Mouse (Mus musculus): Measurements from ENCODE around the gene Igf1r. TPM values are rescaled to one million over a fixed set of nuclear protein-coding genes. Genes with fewer than 3 reads are reported as not detected.

Igf1r gene
- polyA plus RNA-seq, 1 experiment from 2014 or later: 6.8 TPM

DNA sequence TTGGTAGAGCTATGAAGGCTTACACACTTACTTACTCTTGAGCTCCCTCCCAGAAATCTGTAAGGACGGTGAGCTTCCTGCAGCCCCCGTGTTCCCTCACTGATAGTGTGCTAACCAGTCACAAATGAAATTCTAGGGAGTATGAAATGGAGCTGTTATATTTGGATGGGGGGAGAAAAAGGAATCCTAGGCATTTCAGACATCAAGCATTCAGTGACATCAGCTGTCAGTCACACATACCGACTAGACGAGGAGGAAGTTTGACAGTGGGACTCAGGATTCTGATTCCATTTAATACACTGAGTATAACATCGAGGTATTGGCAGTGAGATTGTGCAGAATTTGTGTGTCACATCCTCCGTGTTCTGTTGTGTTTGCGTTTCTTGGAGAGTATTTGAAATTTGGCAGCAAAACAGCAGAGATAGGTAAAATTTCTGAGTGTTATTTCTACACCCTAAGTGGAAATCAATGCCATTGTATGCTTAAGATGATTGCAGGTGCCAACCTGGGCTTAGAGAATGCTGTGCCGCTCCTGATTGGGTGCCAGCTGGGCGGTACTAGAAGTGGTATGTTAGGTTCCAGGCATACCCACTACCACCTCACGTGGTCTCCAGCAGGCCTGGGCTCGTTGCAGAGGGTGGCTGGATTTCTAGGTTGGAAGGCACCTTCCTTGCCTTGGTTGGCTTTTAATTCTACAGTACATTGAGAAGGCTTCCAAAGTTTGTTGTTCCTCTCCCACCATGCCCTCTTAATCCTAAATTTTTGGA, 187.6 kb downstream of the Igf1r start:
- 56% methylated on average over 11 of the region's 11 CpGs for WGBS

DNA sequence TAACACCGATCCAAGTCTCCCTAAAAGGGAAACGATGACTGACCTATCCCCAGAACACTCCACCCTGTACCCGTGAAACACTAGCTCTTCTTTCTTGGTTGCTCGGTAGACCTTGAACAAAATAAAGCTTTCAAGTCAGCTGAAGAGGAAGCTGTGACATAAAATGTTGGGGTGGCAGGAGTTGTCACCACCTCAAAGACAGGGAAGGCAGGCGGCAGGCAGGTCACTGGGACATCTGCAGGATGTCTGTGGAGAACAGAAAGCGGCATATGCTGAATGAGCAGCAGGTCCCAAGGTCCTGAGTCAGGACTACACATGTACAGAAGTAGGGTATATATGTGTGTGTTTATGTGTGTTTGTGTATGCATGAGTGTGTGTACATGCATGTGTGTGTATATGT, 191.6 kb downstream of the Igf1r start:
- ATAC-seq (ENCODE audit: low FRiP score, low TSS enrichment) (no peak), DNase-seq (ENCODE audit: low spot score) (no peak)
- Histone ChIP-seq H3K4me2 (replicated peaks; ENCODE audit: low read depth) (no peak overlapping the region), H3K36me3 (ENCODE audit: control insufficient read depth, insufficient read depth, low read length) (no peaks in the 10 kb centered on the region), H3K27me3 (ENCODE audit: control insufficient read depth, insufficient read depth, low read length) (no peaks in the 10 kb centered on the region), H3K9ac (ENCODE audit: low read length) (no peak overlapping the region), H3K4me1 (replicated peaks; ENCODE audit: control insufficient read depth, insufficient read depth) (no peaks in the 10 kb centered on the region), H3K27ac (replicated peaks) (no peak overlapping the region), H3K4me3 (ENCODE audit: low read depth, low read length) (no peak overlapping the region), H3K9me3 (ENCODE audit: control insufficient read depth, low read length) (no peaks in the 10 kb centered on the region)
- 75% methylated on average over 6 of the region's 6 CpGs for WGBS
- no peak for TF ChIP-seq EP300 (optimal IDR thresholded peaks at IDR 0.05)
- no peak for TF ChIP-seq CTCF (IDR thresholded peaks at IDR 0.05; ENCODE audit: low read depth)

More for the DNA sequence above, 187.6 kb downstream of the Igf1r start:
- no peak for TF ChIP-seq CTCF (IDR thresholded peaks at IDR 0.05; ENCODE audit: low read depth)
- no peak for TF ChIP-seq EP300 (optimal IDR thresholded peaks at IDR 0.05)
- Histone ChIP-seq H3K9ac (ENCODE audit: low read length) (no peak overlapping the region), H3K9me3 (ENCODE audit: control insufficient read depth, low read length) (no peaks in the 10 kb centered on the region), H3K4me3 (ENCODE audit: low read depth, low read length) (no peak overlapping the region), H3K27me3 (ENCODE audit: control insufficient read depth, insufficient read depth, low read length) (no peaks in the 10 kb centered on the region), H3K4me1 (replicated peaks; ENCODE audit: control insufficient read depth, insufficient read depth) (no peaks in the 10 kb centered on the region), H3K36me3 (ENCODE audit: control insufficient read depth, insufficient read depth, low read length) (no peaks in the 10 kb centered on the region), H3K4me2 (replicated peaks; ENCODE audit: low read depth) (no peak overlapping the region), H3K27ac (replicated peaks) (no peak overlapping the region)
- peak; percentile 51; the same call in 1 of the 2 replicates for ATAC-seq (ENCODE audit: low FRiP score, low TSS enrichment)
- DNase-seq (ENCODE audit: low spot score): no peak

DNA sequence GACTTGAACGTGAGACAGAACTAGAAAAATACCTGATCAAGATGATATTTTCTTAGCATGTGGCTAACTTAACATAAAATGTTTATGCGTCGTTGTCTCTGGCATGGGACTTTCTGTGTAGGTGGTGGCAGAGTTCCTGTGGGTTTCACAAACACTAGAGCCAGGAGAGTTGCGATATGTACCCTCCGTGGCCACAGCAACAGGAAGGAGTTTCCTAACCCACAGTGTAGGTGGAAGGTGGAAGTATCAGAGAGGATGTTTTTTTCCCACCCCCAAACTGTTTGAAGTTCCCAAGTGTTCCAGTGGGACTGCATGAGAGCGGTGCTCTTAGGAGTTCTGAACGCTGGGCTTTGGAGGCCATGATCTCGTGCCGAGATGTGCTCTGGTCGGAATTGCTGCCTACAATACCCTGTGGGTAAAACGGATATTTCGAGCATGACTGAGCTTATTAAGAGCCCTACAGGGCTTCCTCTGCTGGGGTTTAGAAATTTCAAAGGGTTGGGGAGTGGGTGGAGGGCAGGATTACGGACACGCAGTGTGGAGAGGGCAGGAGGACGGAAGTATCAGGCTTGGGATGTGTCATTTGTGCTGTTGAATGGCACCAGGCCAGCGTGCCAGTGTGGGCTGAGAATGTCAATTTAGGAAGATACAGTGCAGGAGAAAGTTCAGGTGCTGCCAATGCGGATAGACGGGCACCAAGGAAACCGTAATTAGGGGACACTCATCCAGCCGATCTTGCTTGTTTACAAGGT, 195.8 kb downstream of the Igf1r start:
- Histone ChIP-seq H3K4me1 (replicated peaks; ENCODE audit: control insufficient read depth, insufficient read depth) (peaks cover 3% of the 10 kb centered on the region; the same call in 1 of the 2 replicates), H3K27ac (replicated peaks) (no peak overlapping the region), H3K9ac (ENCODE audit: low read length) (no peak overlapping the region), H3K9me3 (ENCODE audit: control insufficient read depth, low read length) (no peaks in the 10 kb centered on the region), H3K36me3 (ENCODE audit: control insufficient read depth, insufficient read depth, low read length) (no peaks in the 10 kb centered on the region), H3K4me3 (ENCODE audit: low read depth, low read length) (no peak overlapping the region), H3K4me2 (replicated peaks; ENCODE audit: low read depth) (no peak overlapping the region), H3K27me3 (ENCODE audit: control insufficient read depth, insufficient read depth, low read length) (no peaks in the 10 kb centered on the region)
- no peak for ATAC-seq (ENCODE audit: low FRiP score, low TSS enrichment)
- TF ChIP-seq CTCF (IDR thresholded peaks at IDR 0.05; ENCODE audit: low read depth) (no peak), EP300 (optimal IDR thresholded peaks at IDR 0.05) (no peak)
- 73% methylated on average over 20 of the region's 20 CpGs for WGBS
- DNase-seq (ENCODE audit: low spot score): no peak

DNA sequence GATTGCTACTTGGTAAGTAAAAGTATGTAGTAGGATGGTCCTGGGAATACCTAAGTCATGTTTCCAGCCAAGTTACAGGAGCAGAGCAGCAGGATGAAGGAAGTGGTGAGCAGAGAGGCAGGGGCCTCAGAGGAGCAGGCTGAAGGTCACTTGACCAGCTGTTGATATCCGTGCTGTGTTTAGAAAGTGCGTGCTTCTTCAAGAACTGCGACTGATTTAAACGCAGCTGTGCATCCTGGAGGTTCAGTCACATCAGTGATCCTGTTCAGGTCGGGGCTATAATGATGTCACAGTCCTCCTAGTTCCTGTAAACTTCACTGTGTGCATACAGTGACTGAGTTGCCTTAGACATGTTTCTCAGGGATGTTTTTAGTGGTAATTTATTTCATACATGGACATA, 199.3 kb downstream of the Igf1r start:
- H3K36me3 ChIP-seq (ENCODE audit: control insufficient read depth, insufficient read depth, low read length): no peaks in the 10 kb centered on the region
- no peak overlapping the region for H3K4me2 ChIP-seq (replicated peaks; ENCODE audit: low read depth)
- no peak overlapping the region for H3K9ac ChIP-seq (ENCODE audit: low read length)
- no peaks in the 10 kb centered on the region for H3K27me3 ChIP-seq (ENCODE audit: control insufficient read depth, insufficient read depth, low read length)
- TF ChIP-seq EP300 (optimal IDR thresholded peaks at IDR 0.05) (no peak), CTCF (IDR thresholded peaks at IDR 0.05; ENCODE audit: low read depth) (no peak)
- ATAC-seq (ENCODE audit: low FRiP score, low TSS enrichment) (no peak), DNase-seq (ENCODE audit: low spot score) (no peak)
- 36% methylated on average over 5 of the region's 5 CpGs for WGBS
- H3K4me3 ChIP-seq (ENCODE audit: low read depth, low read length): no peak overlapping the region
- H3K27ac ChIP-seq (replicated peaks): no peak overlapping the region
- H3K4me1 ChIP-seq (replicated peaks; ENCODE audit: control insufficient read depth, insufficient read depth): peaks cover 3% of the 10 kb centered on the region; the same call in 1 of the 2 replicates
- no peaks in the 10 kb centered on the region for H3K9me3 ChIP-seq (ENCODE audit: control insufficient read depth, low read length)

DNA sequence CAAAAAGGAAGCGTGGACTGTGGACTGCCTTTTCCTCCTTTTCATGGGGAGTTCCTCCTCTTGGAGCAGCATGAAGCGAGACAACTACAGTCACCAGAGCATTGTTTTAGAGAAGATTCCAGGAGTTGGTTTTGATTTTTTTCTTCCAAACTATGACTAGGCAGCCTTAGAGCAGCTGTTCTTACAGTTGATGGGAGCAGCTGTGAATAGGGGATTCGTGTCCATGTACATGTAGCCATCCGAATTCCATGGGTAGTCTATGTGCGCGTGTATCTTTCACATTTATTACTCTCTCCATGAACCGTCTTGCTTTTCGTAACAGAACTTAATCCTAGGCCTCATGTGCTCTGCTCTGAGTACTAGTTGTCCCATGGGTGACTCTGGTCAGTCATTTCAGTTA, 199.8 kb downstream of the Igf1r start:
- Histone ChIP-seq H3K4me2 (replicated peaks; ENCODE audit: low read depth) (no peak overlapping the region), H3K9ac (ENCODE audit: low read length) (no peak overlapping the region), H3K27ac (replicated peaks) (peak overlapping the region; percentile 83), H3K27me3 (ENCODE audit: control insufficient read depth, insufficient read depth, low read length) (no peaks in the 10 kb centered on the region), H3K9me3 (ENCODE audit: control insufficient read depth, low read length) (no peaks in the 10 kb centered on the region), H3K4me3 (ENCODE audit: low read depth, low read length) (no peak overlapping the region), H3K4me1 (replicated peaks; ENCODE audit: control insufficient read depth, insufficient read depth) (peaks cover 3% of the 10 kb centered on the region; the same call in 1 of the 2 replicates), H3K36me3 (ENCODE audit: control insufficient read depth, insufficient read depth, low read length) (no peaks in the 10 kb centered on the region)
- TF ChIP-seq CTCF (IDR thresholded peaks at IDR 0.05; ENCODE audit: low read depth) (no peak), EP300 (optimal IDR thresholded peaks at IDR 0.05) (no peak)
- DNase-seq (ENCODE audit: low spot score): no peak
- ATAC-seq (ENCODE audit: low FRiP score, low TSS enrichment): no peak
- 77% methylated on average over 8 of the region's 8 CpGs for WGBS

DNA sequence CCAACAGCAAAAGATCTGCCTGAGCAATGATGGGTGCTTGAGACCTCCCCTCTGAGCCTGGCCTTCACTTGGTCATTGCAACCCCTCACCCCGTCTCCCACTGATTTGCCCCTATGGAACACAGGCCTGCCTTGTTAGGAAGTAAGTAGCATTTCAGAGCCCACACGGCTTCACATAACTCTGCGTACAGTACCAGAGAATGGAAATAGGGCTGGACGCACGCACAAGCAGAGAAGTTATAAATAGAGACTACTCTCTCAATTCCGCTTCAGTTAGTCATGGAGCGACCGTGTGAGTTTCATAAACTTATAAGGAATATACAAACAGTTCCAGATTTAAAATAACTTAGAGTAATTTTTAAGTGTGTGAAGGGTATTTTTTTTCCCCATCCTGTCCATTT, 200.6 kb downstream of the Igf1r start:
- 49% methylated on average over 8 of the region's 8 CpGs for WGBS
- DNase-seq (ENCODE audit: low spot score) (no peak), ATAC-seq (ENCODE audit: low FRiP score, low TSS enrichment) (peak; percentile 73; the same call in 1 of the 2 replicates)
- no peak overlapping the region for H3K9ac ChIP-seq (ENCODE audit: low read length)
- no peaks in the 10 kb centered on the region for H3K27me3 ChIP-seq (ENCODE audit: control insufficient read depth, insufficient read depth, low read length)
- H3K9me3 ChIP-seq (ENCODE audit: control insufficient read depth, low read length): no peaks in the 10 kb centered on the region
- peak; percentile 39 for TF ChIP-seq EP300 (optimal IDR thresholded peaks at IDR 0.05)
- TF ChIP-seq CTCF (IDR thresholded peaks at IDR 0.05; ENCODE audit: low read depth): no peak
- H3K27ac ChIP-seq (replicated peaks): peak overlapping the region; percentile 83
- no peak overlapping the region for H3K4me3 ChIP-seq (ENCODE audit: low read depth, low read length)
- no peaks in the 10 kb centered on the region for H3K36me3 ChIP-seq (ENCODE audit: control insufficient read depth, insufficient read depth, low read length)
- peaks cover 3% of the 10 kb centered on the region; the same call in 1 of the 2 replicates for H3K4me1 ChIP-seq (replicated peaks; ENCODE audit: control insufficient read depth, insufficient read depth)
- H3K4me2 ChIP-seq (replicated peaks; ENCODE audit: low read depth): no peak overlapping the region
